8 mouse cellular contexts compared by ENCODE assay signal in genomic region chr2:122065200-122065969, GRCm38 (mm10). TPM values are rescaled to one million over a fixed set of nuclear protein-coding genes. Genes with fewer than 3 reads are reported as not detected.
DNase-seq lines count a peak whose midpoint lies in the region; ATAC-seq and TF ChIP-seq lines count a peak whose summit lies in the region.

No protein-coding gene starts in this region.

- DNase-seq in gastrocnemius, adult 2 months, result peak; percentile 51
- no peak for DNase-seq in gastrocnemius, postnatal 25 days
- peak; percentile 63 for DNase-seq in lung, embryonic 14.5 days
- no peak for DNase-seq in lung, adult 18-20 months
- peak; percentile 48 for DNase-seq in R1 (ENCODE audit: low read depth, low spot score)
- DNase-seq in heart, postnatal 4 days, result peak; percentile 35
- DNase-seq in left cerebral cortex, postnatal 25 days (ENCODE audit: low spot score in 2 of 2), result no peak

- H3K4me1 ChIP-seq in lung, embryonic 14.5 days (ENCODE audit: insufficient read depth), result no peaks in the 10 kb centered on the region

- no peaks in the 10 kb centered on the region for H3K27me3 ChIP-seq in lung, embryonic 14.5 days (ENCODE audit: insufficient read depth, low read length)

- H3K9me3 ChIP-seq in lung, embryonic 14.5 days (ENCODE audit: low read depth, low read length), result no peaks in the 10 kb centered on the region

- no peak for ATAC-seq in lung, embryonic 14.5 days (ENCODE audit: insufficient read depth)
- no peak for ATAC-seq in erythroid progenitor cell, adult 5-6 weeks (replicated peaks; ENCODE audit: low FRiP score, poor library complexity, severe bottlenecking)

- intact Hi-C loops in gastrocnemius, adult 2 months (cut with DNase I), result no loop called here
- intact Hi-C loops in left cerebral cortex, postnatal 25 days (cut with DNase I), result loop anchor here (5.0 kb wide), 1 partner anchor 177 kb away; no protein-coding TSS in a partner anchor

- H3K4me2 ChIP-seq in lung, embryonic 14.5 days, result no peak overlapping the region

- 44% methylated on average over 14 of the region's 14 CpGs for WGBS in lung, embryonic 14.5 days

- H3K27ac ChIP-seq in gastrocnemius, adult 2 months, result no peak overlapping the region
- no peak overlapping the region for H3K27ac ChIP-seq in lung, embryonic 14.5 days (ENCODE audit: low read depth)

- no peak overlapping the region for H3K9ac ChIP-seq in lung, embryonic 14.5 days

- TF ChIP-seq CTCF in gastrocnemius, adult 2 months (IDR thresholded peaks at IDR 0.05), result peak; percentile 45
- peak; percentile 42; the same call in 1 of the 2 replicates for TF ChIP-seq CTCF in lung, embryonic 14.5 days (IDR thresholded peaks at IDR 0.05; ENCODE audit: low read depth)

- H3K36me3 ChIP-seq in lung, embryonic 14.5 days (ENCODE audit: insufficient read depth), result peaks cover 56% of the 10 kb centered on the region

- no peak overlapping the region for H3K4me3 ChIP-seq in gastrocnemius, adult 2 months
- no peak overlapping the region for H3K4me3 ChIP-seq in lung, embryonic 14.5 days (ENCODE audit: low read depth, low read length)

RNA-seq across cellular contexts. Expression of gene Eif3j1, which starts 37.0 kb away (rescaled TPM):
- 10 to 100 TPM; 31.4 to 38.4 TPM for total RNA-seq in gastrocnemius, adult 2 months (2021)
- total RNA-seq in gastrocnemius, postnatal 25 days (2021), result 10 to 100 TPM; 24.1 to 24.8 TPM
- 12.7 and 12.9 TPM in 2 replicates for polyA plus RNA-seq in lung, embryonic 14.5 days (2014; fragmentation: Nextera tagmentation; extraction: Ambion mirVana)
- 10 to 100 TPM; 21.1 to 21.9 TPM for total RNA-seq in heart, postnatal 4 days (2021)
- total RNA-seq in erythroid progenitor cell, adult 5-6 weeks (2015; ENCODE audit: low replicate concordance), result 15.5 and 21.6 TPM in 2 replicates
- total RNA-seq in erythroid progenitor cell, adult 5-6 weeks (2017; ENCODE audit: low replicate concordance), result 25.6 and 31.8 TPM in 2 replicates
- 10 to 100 TPM; 19.3 to 20.5 TPM for total RNA-seq in left cerebral cortex, postnatal 25 days (2021)

RNA-seq across cellular contexts. Expression of gene Spg11, which starts 52.8 kb away (rescaled TPM):
- total RNA-seq in gastrocnemius, adult 2 months (2021), result 1 to 10 TPM; 5.7 to 6.3 TPM
- total RNA-seq in gastrocnemius, postnatal 25 days (2021), result 1 to 10 TPM; 5.0 to 5.6 TPM
- polyA plus RNA-seq in lung, embryonic 14.5 days (2014; fragmentation: Nextera tagmentation; extraction: Ambion mirVana), result 11.5 and 14.3 TPM in 2 replicates
- total RNA-seq in heart, postnatal 4 days (2021), result 10 to 100 TPM; 12.2 TPM
- 3.2 and 5.0 TPM in 2 replicates for total RNA-seq in erythroid progenitor cell, adult 5-6 weeks (2015; ENCODE audit: low replicate concordance)
- total RNA-seq in erythroid progenitor cell, adult 5-6 weeks (2017; ENCODE audit: low replicate concordance), result 6.1 and 6.2 TPM in 2 replicates
- 10 to 100 TPM; 14.9 to 16.6 TPM for total RNA-seq in left cerebral cortex, postnatal 25 days (2021)

Comparison
In these comparisons a context has a peak if more than half of its experiments do, and no peak if none do; other contexts are left out.
1. DNase-seq: peak in gastrocnemius, adult 2 months (single experiment), lung, embryonic 14.5 days (single experiment), R1 (single experiment) and heart, postnatal 4 days (single experiment); none in gastrocnemius, postnatal 25 days (single experiment), lung, adult 18-20 months (0 of 2) and left cerebral cortex, postnatal 25 days (0 of 2).